Mouse (Mus musculus) hindbrain, embryonic 13.5 days (tissue): ENCODE data around the gene Nedd1. TPM values are rescaled to one million over a fixed set of nuclear protein-coding genes. Genes with fewer than 3 reads are reported as not detected.

Source experiments
- ATAC-seq: fragments of 200-750 bp; cut with Nextera tagmentation; 2 replicates; pipeline ENCODE4 v1.8.0; 2017; ENCODE audit warnings: moderate TSS enrichment; ENCODE audit not compliant: low FRiP score
- H3K27ac ChIP-seq: fragments of 300-500 bp; sonication (generic); 2 replicates; pipeline ENCODE4 v1.5.1; 2015; ENCODE audit warnings: inconsistent platforms, mild to moderate bottlenecking, moderate library complexity
- H3K27me3 ChIP-seq: fragments of 300-500 bp; sonication (generic); 2 replicates; pipeline ENCODE4 v1.6.1; 2015; ENCODE audit warnings: mild to moderate bottlenecking, inconsistent platforms
- H3K36me3 ChIP-seq: fragments of 300-500 bp; sonication (generic); 2 replicates; pipeline ENCODE4 v1.6.1; 2015; ENCODE audit warnings: mild to moderate bottlenecking, inconsistent platforms
- H3K4me1 ChIP-seq: fragments of 300-500 bp; sonication (generic); replicated peaks from 2 replicates; pipeline ENCODE4 v1.6.1; 2015; ENCODE audit warnings: inconsistent platforms
- H3K4me2 ChIP-seq: fragments of 300-500 bp; sonication (generic); 2 replicates; pipeline ENCODE4 v1.6.1; 2015; ENCODE audit warnings: inconsistent platforms, mild to moderate bottlenecking, moderate library complexity
- H3K4me3 ChIP-seq: fragments of 300-500 bp; sonication (generic); 2 replicates; pipeline ENCODE4 v1.5.1; 2015; ENCODE audit warnings: mild to moderate bottlenecking, inconsistent platforms
- H3K9ac ChIP-seq: fragments of 300-500 bp; sonication (generic); 2 replicates; pipeline ENCODE4 v1.6.1; 2015; ENCODE audit warnings: mild to moderate bottlenecking, inconsistent platforms
- H3K9me3 ChIP-seq: fragments of 300-500 bp; sonication (generic); 2 replicates; pipeline ENCODE4 v1.6.1; 2016; ENCODE audit warnings: inconsistent platforms
- WGBS: fragments of 180-500 bp; shearing (Covaris S2); methylation state at CpG from one replicate; pipeline ENCODE4 v1.1.7; 2015; 5-methylcytosine and 5-hydroxymethylcytosine counted together
- polyA plus RNA-seq: library from polyadenylated mRNA; unstranded; fragments of >200 nt; fragmentation: Nextera tagmentation; extraction: Ambion mirVana; gene quantifications from 2 replicates; pipeline ENCODE4 v1.2.1, GENCODE M21; 2015

Nedd1 gene
- polyA plus RNA-seq, 1 experiment from 2014 or later, result 19.5 TPM

- no peaks in the 10 kb centered on the region for H3K36me3 ChIP-seq
- no peak overlapping the region for H3K27ac ChIP-seq
- H3K4me1 ChIP-seq, result peaks cover 10% of the 10 kb centered on the region
- H3K27me3 ChIP-seq, result no peaks in the 10 kb centered on the region
- H3K9ac ChIP-seq, result no peak overlapping the region
- no peak overlapping the region for H3K4me2 ChIP-seq
- no peak overlapping the region for H3K4me3 ChIP-seq
- ATAC-seq, result no peak
- H3K9me3 ChIP-seq, result no peaks in the 10 kb centered on the region
- WGBS, result 48% methylated on average over 8 of the region's 8 CpGs
Observed at GRCm38 (mm10) chr10:92649096-92649495, 73.1 kb downstream of the Nedd1 start.

DNA sequence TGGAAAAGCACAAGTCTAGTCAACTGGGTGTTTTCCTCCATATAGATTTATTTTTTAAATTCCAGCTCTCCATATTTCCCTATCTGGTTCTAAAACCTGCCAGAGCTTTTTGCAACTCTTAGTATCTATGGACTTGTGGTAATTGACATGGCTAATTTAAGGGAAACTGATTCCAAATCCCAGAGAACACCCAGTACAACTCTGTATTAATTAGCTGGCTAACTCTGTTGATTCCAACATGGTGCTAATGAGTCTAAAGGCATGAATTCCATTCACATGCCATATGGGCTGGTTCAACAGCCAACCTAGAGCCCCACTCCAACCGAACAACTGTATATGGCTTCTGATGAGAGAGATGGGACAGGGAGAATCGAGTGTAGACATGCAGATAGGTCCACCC, 74.5 kb downstream of the Nedd1 start:
- Histone ChIP-seq H3K9me3 (no peaks in the 10 kb centered on the region), H3K4me1 (peaks cover 13% of the 10 kb centered on the region), H3K4me2 (no peak overlapping the region), H3K9ac (no peak overlapping the region), H3K36me3 (no peaks in the 10 kb centered on the region), H3K4me3 (no peak overlapping the region), H3K27ac (no peak overlapping the region), H3K27me3 (no peaks in the 10 kb centered on the region)
- 81% methylated on average over 2 of the region's 2 CpGs for WGBS
- no peak for ATAC-seq

GRCm38 (mm10) chr10:92643995-92644394, 78.2 kb downstream of the Nedd1 start:
- no peak overlapping the region for H3K4me3 ChIP-seq
- no peaks in the 10 kb centered on the region for H3K36me3 ChIP-seq
- no peaks in the 10 kb centered on the region for H3K9me3 ChIP-seq
- no peak overlapping the region for H3K27ac ChIP-seq
- H3K27me3 ChIP-seq, result no peaks in the 10 kb centered on the region
- H3K9ac ChIP-seq, result no peak overlapping the region
- WGBS, result 61% methylated on average over 8 of the region's 8 CpGs
- ATAC-seq, result no peak
- H3K4me2 ChIP-seq, result no peak overlapping the region
- H3K4me1 ChIP-seq, result peaks cover 6% of the 10 kb centered on the region

DNA sequence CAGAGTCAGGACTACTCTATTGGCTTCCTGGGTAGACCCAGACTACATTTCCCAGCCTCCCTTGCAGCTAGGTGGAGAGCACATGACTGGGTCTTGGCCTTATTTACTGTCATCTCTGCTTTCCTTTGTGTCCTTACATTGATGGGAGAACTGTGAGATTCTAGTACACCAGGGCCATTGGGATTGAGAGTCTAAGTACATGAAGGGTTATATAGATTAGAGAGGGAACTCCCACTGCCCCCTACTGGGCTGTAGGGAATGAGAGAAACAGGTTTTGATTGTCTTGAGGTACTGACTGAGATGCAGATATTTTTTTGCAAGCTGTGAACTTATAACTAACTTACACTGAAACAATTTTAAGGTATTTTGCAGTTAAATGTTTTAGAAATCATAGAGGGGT, 81.2 kb downstream of the Nedd1 start:
- no peaks in the 10 kb centered on the region for H3K27me3 ChIP-seq
- H3K9me3 ChIP-seq, result peaks cover 5% of the 10 kb centered on the region
- H3K4me1 ChIP-seq, result peaks cover 6% of the 10 kb centered on the region
- H3K36me3 ChIP-seq, result no peaks in the 10 kb centered on the region; the same call in 1 of the 2 replicates
- H3K9ac ChIP-seq, result no peak overlapping the region
- no peak for ATAC-seq
- H3K4me3 ChIP-seq, result no peak overlapping the region
- H3K4me2 ChIP-seq, result no peak overlapping the region
- H3K27ac ChIP-seq, result no peak overlapping the region
